Mouse (Mus musculus) lung, postnatal 10 days (tissue): ENCODE data around the gene Gm9573.

Experiments
- DNase-seq: peaks from one replicate; pipeline ENCODE4 v3.0.0; 2021

Gm9573 gene

GRCm38 (mm10) chr17:35593786-35594185 is 32.7 kb downstream of the Gm9573 start:
- no peak for DNase-seq

GRCm38 (mm10) chr17:35592131-35592530 is 34.3 kb downstream of the Gm9573 start:
- DNase-seq: no peak

- DNase-seq: no peak
These were observed 34.7 kb downstream of the Gm9573 start for GRCm38 (mm10) chr17:35591731-35592130.

- no peak for DNase-seq
These were observed 35.2 kb downstream of the Gm9573 start for GRCm38 (mm10) chr17:35591219-35591578.

GRCm38 (mm10) chr17:35590410-35591218 is 35.8 kb downstream of the Gm9573 start:
- peak; percentile 90 for DNase-seq

- DNase-seq: no peak
These were observed 38.0 kb downstream of the Gm9573 start for GRCm38 (mm10) chr17:35588387-35588786.

- DNase-seq: no peak
These were observed 39.1 kb downstream of the Gm9573 start for GRCm38 (mm10) chr17:35587291-35587690.

- peak; percentile 83 for DNase-seq
These were observed 42.0 kb downstream of the Gm9573 start for GRCm38 (mm10) chr17:35584330-35584937.

GRCm38 (mm10) chr17:35582900-35583299 is 43.5 kb downstream of the Gm9573 start:
- DNase-seq: no peak

GRCm38 (mm10) chr17:35578211-35578610 is 48.2 kb downstream of the Gm9573 start:
- DNase-seq: peak; percentile 89

GRCm38 (mm10) chr17:35571477-35571876 is 55.0 kb downstream of the Gm9573 start:
- no peak for DNase-seq

- no peak for DNase-seq
These were observed 55.6 kb downstream of the Gm9573 start for GRCm38 (mm10) chr17:35570836-35571235.

- DNase-seq: no peak
These were observed 57.1 kb downstream of the Gm9573 start for GRCm38 (mm10) chr17:35569091-35569944.
